Mouse (Mus musculus) ES-Bruce4 (cell line): ENCODE data around the gene Dhrs1.

ENCODE experiments used
- CTCF ChIP-seq: IDR thresholded peaks from one replicate; pipeline ENCODE4 v1.8.1; 2011; ENCODE audit warnings: low read depth, low read length
- POLR2A ChIP-seq: IDR thresholded peaks from one replicate; pipeline ENCODE4 v1.8.1; 2011; ENCODE audit warnings: low read length; ENCODE audit not compliant: insufficient read depth

GRCm38 (mm10) chr14:55713007-55713728 is 32.3 kb downstream of the Dhrs1 start:
- TF ChIP-seq POLR2A (no peak), CTCF (no peak)
